Mouse (Mus musculus) left cerebral cortex, postnatal 10 days (tissue): ENCODE results near the gene Lpcat2b. TPM values are rescaled to one million over a fixed set of nuclear protein-coding genes. Genes with fewer than 3 reads are reported as not detected.

ENCODE experiments used
- DNase-seq, 2 experiments: peaks; one replicate each; pipeline ENCODE4 v3.0.0; 2021 to 2022; ENCODE audit warnings: low spot score in 2 of 2, mixed read lengths in 1 of 2; ENCODE audit errors: extremely low spot score in 1 of 2
- intact Hi-C: fragments of 180-260 bp; cut with DNase I; formaldehyde crosslinking; loops from one replicate; pipeline ENCODE4 v1.15.1; 2025
- total RNA-seq, 2 experiments: library from RNA; stranded (reverse); gene quantifications; 2 replicates each; pipeline ENCODE4 v1.2.3; 2021

Lpcat2b gene
- total RNA-seq, 2 experiments from 2014 or later, result 0.19 TPM; not detected in 1

GRCm38 (mm10) chr5:107441881-107442280, 10.5 kb downstream of the Lpcat2b start:
- DNase-seq, result no peak
- intact Hi-C loops, result no loop called here

GRCm38 (mm10) chr5:107444251-107444650, 12.9 kb downstream of the Lpcat2b start:
- intact Hi-C loops, result no loop called here
- DNase-seq, result no peak

GRCm38 (mm10) chr5:107447977-107448376, 16.6 kb downstream of the Lpcat2b start:
- intact Hi-C loops, result no loop called here
- DNase-seq, result no peak

DNA sequence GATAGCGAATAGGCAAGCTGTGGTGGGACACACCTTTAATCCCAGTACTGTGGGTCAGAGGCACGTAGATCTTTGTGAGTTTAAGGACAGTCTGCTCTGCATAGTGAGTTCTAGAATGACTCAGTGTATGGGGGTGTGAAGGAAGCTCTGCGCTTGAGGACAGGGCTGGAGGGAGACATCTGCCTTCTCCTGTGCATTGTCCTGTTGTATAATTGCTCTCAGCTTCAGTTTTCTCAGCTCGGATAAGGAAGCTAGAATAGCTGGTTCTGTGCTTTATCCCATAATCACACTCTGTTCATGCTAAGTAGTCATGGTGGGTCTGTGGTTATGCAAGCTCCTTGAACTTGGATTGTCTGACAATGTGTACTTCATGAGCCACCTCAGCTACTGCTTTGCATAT, 17.4 kb downstream of the Lpcat2b start:
- intact Hi-C loops, result no loop called here
- no peak for DNase-seq

GRCm38 (mm10) chr5:107449620-107450019, 18.3 kb downstream of the Lpcat2b start:
- no peak for DNase-seq
- intact Hi-C loops, result no loop called here

- intact Hi-C loops, result no loop called here
- no peak for DNase-seq
Measured at GRCm38 (mm10) chr5:107450299-107450698, 18.9 kb downstream of the Lpcat2b start.

GRCm38 (mm10) chr5:107462147-107463076, 31.1 kb downstream of the Lpcat2b start:
- no peak for DNase-seq
- intact Hi-C loops, result no loop called here

- intact Hi-C loops, result no loop called here
- no peak for DNase-seq
Measured at GRCm38 (mm10) chr5:107466501-107466900, 35.2 kb downstream of the Lpcat2b start.

DNA sequence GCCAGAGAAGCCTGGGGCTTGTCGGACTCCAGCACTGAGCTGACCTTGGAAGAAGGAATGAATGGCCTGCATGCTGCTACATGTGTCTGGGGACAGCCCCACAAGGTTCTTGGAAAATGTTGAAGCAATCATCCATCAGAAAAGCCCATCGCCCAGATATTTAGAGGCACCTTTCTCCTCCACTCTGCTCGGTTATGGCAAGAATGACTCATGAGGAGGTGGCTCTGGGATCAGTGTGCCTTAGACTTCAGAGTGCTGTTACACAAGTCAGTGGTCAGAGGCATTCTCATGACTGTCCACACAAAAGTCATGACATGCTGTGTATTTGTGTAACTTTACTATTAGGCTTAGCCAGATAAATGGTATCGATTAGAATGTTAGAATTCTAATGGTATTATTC, 35.7 kb downstream of the Lpcat2b start:
- no peak for DNase-seq
- intact Hi-C loops, result no loop called here

GRCm38 (mm10) chr5:107470600-107471329, 39.4 kb downstream of the Lpcat2b start:
- DNase-seq, result no peak
- intact Hi-C loops, result no loop called here

DNA sequence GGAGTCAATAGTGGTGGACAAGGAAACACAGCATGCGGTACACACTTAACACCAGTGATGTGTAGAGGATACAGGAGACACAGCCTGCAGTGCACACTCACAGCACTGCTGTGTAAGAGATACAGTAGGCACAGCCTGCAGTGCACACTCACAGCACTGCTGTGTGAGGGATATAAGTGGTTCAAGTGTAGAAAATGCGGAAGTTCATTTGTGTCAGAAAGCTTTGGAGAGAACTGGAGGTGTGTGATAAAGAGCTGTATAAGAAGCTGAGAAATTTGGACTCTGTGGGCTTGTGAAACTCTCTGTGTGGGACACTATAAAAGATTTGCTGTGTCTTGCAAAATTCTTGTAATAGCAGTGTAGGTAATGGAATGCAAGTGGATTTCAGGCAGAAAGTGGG, 48.8 kb downstream of the Lpcat2b start:
- no peak for DNase-seq
- intact Hi-C loops, result no loop called here

Other genes starting within 250 kb of the Lpcat2b start
- gene Tgfbr3, start 141.9 kb upstream of the Lpcat2b start, total RNA-seq, result 1 to 10 TPM; 7.2 to 7.7 TPM
- 10 to 100 TPM; 11.4 to 11.9 TPM for gene Brdt, start 100.4 kb upstream of the Lpcat2b start, total RNA-seq
- gene Ephx4, start 28.8 kb upstream of the Lpcat2b start, total RNA-seq, result 10 to 100 TPM; 47.9 to 48.5 TPM
- gene Btbd8, start 6.4 kb downstream of the Lpcat2b start, total RNA-seq, result 100 to 1,000 TPM; 113 to 116 TPM
- under 1 TPM; 0.19 to 0.20 TPM for gene Gm42669, start 76.1 kb downstream of the Lpcat2b start, total RNA-seq
- 1 to 10 TPM; 1.0 to 1.2 TPM for gene 1700028K03Rik, start 103.2 kb downstream of the Lpcat2b start, total RNA-seq
- 10 to 100 TPM; 18.9 to 21.8 TPM for gene Rpap2, start 165.8 kb downstream of the Lpcat2b start, total RNA-seq
- 10 to 100 TPM; 20.2 to 22.3 TPM for gene Glmn, start 166.3 kb downstream of the Lpcat2b start, total RNA-seq